Mouse (Mus musculus) embryonic facial prominence, embryonic 13.5 days (tissue): Measurements from ENCODE around the gene Hoxa5. TPM values are rescaled to one million over a fixed set of nuclear protein-coding genes. Genes with fewer than 3 reads are reported as not detected.

Experiments used
- ATAC-seq: fragments of 200-750 bp; cut with Nextera tagmentation; 2 replicates; pipeline ENCODE4 v1.8.0; 2017; ENCODE audit warnings: low read depth; ENCODE audit not compliant: insufficient number of reproducible peaks, insufficient read depth, low FRiP score, low TSS enrichment
- H3K27ac ChIP-seq: fragments of 300-500 bp; sonication (generic); 2 replicates; pipeline ENCODE4 v1.5.1; 2015; ENCODE audit warnings: moderate library complexity, mild to moderate bottlenecking, inconsistent platforms
- H3K27me3 ChIP-seq: fragments of 300-500 bp; sonication (generic); 2 replicates; pipeline ENCODE4 v1.6.1; 2015; ENCODE audit warnings: mild to moderate bottlenecking, inconsistent platforms
- H3K36me3 ChIP-seq: fragments of 300-500 bp; sonication (generic); 2 replicates; pipeline ENCODE4 v1.6.1; 2015; ENCODE audit warnings: mild to moderate bottlenecking, inconsistent platforms
- H3K4me1 ChIP-seq: fragments of 300-500 bp; sonication (generic); 2 replicates; pipeline ENCODE4 v1.6.1; 2015; ENCODE audit warnings: inconsistent platforms
- H3K4me2 ChIP-seq: fragments of 300-500 bp; sonication (generic); 2 replicates; pipeline ENCODE4 v1.6.1; 2015; ENCODE audit warnings: moderate library complexity, mild to moderate bottlenecking, inconsistent platforms
- H3K4me3 ChIP-seq: fragments of 300-500 bp; sonication (generic); 2 replicates; pipeline ENCODE4 v1.5.1; 2015; ENCODE audit warnings: mild to moderate bottlenecking, inconsistent platforms
- H3K9ac ChIP-seq: fragments of 300-500 bp; sonication (generic); 2 replicates; pipeline ENCODE4 v1.6.1; 2015; ENCODE audit warnings: mild to moderate bottlenecking, inconsistent platforms
- H3K9me3 ChIP-seq: fragments of 300-500 bp; sonication (generic); 2 replicates; pipeline ENCODE4 v1.6.1; 2016; ENCODE audit warnings: inconsistent platforms
- WGBS: fragments of 180-500 bp; shearing (Covaris S2); methylation state at CpG from one replicate; pipeline ENCODE4 v1.1.7; 2015; ENCODE audit warnings: mixed read lengths; 5-methylcytosine and 5-hydroxymethylcytosine counted together
- polyA plus RNA-seq: library from polyadenylated mRNA; unstranded; fragments of >200 nt; fragmentation: Nextera tagmentation; extraction: Ambion mirVana; gene quantifications from 2 replicates; pipeline ENCODE4 v1.2.1, GENCODE M21; 2015

The Hoxa5 gene
- polyA plus RNA-seq, 1 experiment from 2014 or later = 4.8 TPM

DNA sequence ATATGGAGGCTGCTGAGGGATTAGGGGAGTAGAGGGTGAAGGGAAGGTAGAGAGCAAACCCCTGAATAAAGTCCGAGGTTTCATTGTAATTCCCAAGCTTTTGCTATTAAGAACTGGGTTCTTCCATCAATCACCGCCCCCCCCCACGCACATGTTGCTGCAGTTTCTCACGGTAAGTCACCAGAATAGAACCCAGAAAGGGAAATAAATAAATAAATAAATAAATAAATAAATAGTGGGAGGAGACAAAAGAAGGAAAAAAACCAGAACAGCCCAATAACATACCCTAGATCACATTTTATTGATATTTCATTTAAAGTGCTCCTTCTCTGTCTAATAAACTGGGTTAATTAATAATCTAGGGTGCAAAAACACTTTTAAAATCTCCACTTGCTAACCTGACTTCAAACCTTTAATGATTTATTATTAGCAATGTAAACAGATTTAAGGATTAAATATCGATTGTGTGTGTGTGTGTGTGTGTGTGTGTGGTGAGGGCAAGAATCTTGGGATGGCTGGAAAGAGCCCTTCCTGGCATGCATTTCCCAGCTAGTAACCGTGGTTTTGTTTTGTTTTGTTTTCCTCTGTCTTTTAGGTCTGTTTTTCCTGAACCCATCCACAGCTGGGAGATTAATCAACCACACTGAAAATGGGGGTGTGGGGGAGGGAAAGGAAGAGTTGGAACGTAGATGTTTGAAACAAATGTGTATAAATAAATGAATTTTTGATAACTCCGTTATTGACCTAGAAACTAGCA lies 42.9 kb downstream of the Hoxa5 start:
- H3K4me2 ChIP-seq = no peak overlapping the region
- ATAC-seq = no peak
- peaks cover 15% of the 10 kb centered on the region for H3K4me1 ChIP-seq
- H3K9me3 ChIP-seq = no peaks in the 10 kb centered on the region
- no peak overlapping the region for H3K4me3 ChIP-seq
- WGBS = 4% methylated on average over 8 of the region's 8 CpGs
- H3K27ac ChIP-seq = no peak overlapping the region
- no peak overlapping the region for H3K9ac ChIP-seq
- peaks cover 98% of the 10 kb centered on the region for H3K27me3 ChIP-seq
- H3K36me3 ChIP-seq = no peaks in the 10 kb centered on the region

GRCm38 (mm10) chr6:52160511-52161335 lies 43.7 kb downstream of the Hoxa5 start:
- no peak overlapping the region for H3K27ac ChIP-seq
- WGBS = 1% methylated on average over 30 of the region's 30 CpGs
- H3K9me3 ChIP-seq = no peaks in the 10 kb centered on the region
- no peaks in the 10 kb centered on the region for H3K36me3 ChIP-seq
- no peak for ATAC-seq
- H3K9ac ChIP-seq = 0 out of 2 replicates have a peak overlapping the region, but pooled peaks have one; percentile 21
- H3K4me1 ChIP-seq = peaks cover 15% of the 10 kb centered on the region
- no peak overlapping the region for H3K4me3 ChIP-seq
- H3K27me3 ChIP-seq = peaks cover 98% of the 10 kb centered on the region
- peak overlapping the region; percentile 7; the same call in 1 of the 2 replicates for H3K4me2 ChIP-seq

DNA sequence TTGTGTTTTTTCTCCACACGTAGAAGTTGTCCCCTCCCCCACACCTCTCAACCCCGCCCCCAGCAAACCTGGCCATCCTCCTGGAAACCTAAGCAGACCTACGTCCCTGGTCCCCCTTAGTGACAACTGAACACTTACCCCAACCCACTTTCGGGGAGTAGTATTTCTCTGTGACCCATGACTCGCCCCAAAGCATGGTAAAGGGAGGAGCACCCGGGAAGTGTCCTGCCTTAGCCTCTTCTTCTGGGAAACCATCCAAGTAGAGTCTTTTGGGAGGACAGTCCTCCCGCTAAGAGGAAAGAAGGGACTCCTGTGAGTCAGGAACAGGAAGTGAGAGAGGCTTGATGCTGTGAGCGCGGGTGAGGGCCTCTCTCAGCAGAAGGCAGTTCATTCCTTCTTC lies 44.4 kb downstream of the Hoxa5 start:
- H3K4me1 ChIP-seq = peaks cover 15% of the 10 kb centered on the region
- no peaks in the 10 kb centered on the region for H3K9me3 ChIP-seq
- H3K27me3 ChIP-seq = peaks cover 98% of the 10 kb centered on the region
- no peak overlapping the region for H3K9ac ChIP-seq
- H3K4me3 ChIP-seq = no peak overlapping the region
- ATAC-seq = no peak
- no peak overlapping the region for H3K4me2 ChIP-seq
- 2% methylated on average over 9 of the region's 9 CpGs for WGBS
- H3K36me3 ChIP-seq = no peaks in the 10 kb centered on the region
- H3K27ac ChIP-seq = no peak overlapping the region

- Histone ChIP-seq H3K36me3 (no peaks in the 10 kb centered on the region), H3K27ac (no peak overlapping the region), H3K4me3 (peak overlapping the region; percentile 57), H3K4me1 (peaks cover 15% of the 10 kb centered on the region), H3K4me2 (peak overlapping the region; percentile 97), H3K27me3 (peaks cover 98% of the 10 kb centered on the region), H3K9me3 (no peaks in the 10 kb centered on the region), H3K9ac (no peak overlapping the region)
- 2% methylated on average over 12 of the region's 12 CpGs for WGBS
- ATAC-seq = no peak
Measured at GRCm38 (mm10) chr6:52159164-52159761, 45.1 kb downstream of the Hoxa5 start.

- under 1% methylated on average over 55 of the region's 55 CpGs for WGBS
- no peak within 1 kb of the TSS for H3K27ac ChIP-seq
- H3K4me1 ChIP-seq = peaks cover 15% of the 10 kb centered on the region
- no peaks in the 10 kb centered on the region for H3K9me3 ChIP-seq
- H3K4me2 ChIP-seq = peak within 1 kb of the TSS; percentile 97
- H3K36me3 ChIP-seq = no peaks in the 10 kb centered on the region
- H3K27me3 ChIP-seq = peaks cover 98% of the 10 kb centered on the region
- H3K9ac ChIP-seq = peak within 1 kb of the TSS; percentile 59
- H3K4me3 ChIP-seq = peak within 1 kb of the TSS; percentile 57
- peak; percentile 76 for ATAC-seq
Measured at GRCm38 (mm10) chr6:52158276-52159051, 45.9 kb downstream of the Hoxa5 start, which contains the start of gene Hoxa1. Hoxa1 (minus strand) TSS chr6:52158317.

DNA sequence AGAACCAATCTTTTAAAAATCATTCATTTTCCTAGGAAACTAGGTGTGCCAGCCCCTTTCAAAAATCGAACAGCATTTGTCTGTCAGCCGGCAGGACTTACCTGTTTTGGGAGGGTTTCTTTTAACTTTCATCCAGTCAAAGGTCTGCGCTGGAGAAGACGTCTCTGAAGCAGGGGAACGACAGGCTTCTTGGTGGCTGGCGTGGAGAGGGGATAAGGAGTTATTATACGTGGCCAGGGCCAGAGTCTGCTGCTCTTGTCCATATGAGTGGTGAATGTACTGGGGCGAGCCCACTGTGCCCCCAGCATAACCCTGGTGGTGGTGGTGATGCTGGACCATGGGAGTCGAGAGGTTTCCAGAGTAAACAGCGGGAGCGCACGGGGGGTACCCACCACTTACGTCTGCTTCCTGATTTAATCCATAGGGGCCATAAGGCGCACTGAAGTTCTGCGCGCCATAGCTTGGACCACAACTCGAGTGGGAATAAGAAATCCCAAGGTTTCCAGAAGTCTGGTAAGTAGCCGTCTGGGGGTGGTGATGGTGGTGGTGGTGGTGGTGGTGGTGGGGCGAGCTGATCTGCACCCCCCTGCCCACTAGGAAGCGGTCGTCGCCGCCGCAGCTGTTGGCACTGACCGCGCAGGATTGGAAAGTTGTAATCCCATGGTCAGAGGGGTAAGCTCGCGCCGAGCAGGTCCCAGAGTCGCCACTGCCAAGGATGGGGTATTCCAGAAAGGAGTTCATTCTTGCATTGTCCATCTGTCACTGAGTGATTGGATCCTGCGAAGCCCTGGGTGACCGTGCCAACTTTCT lies 46.7 kb downstream of the Hoxa5 start:
- peaks cover 98% of the 10 kb centered on the region for H3K27me3 ChIP-seq
- peak overlapping the region; percentile 97 for H3K4me2 ChIP-seq
- 1% methylated on average over 32 of the region's 32 CpGs for WGBS
- no peak overlapping the region for H3K27ac ChIP-seq
- peaks cover 15% of the 10 kb centered on the region for H3K4me1 ChIP-seq
- H3K4me3 ChIP-seq = peak overlapping the region; percentile 57
- H3K36me3 ChIP-seq = no peaks in the 10 kb centered on the region
- H3K9ac ChIP-seq = no peak overlapping the region
- ATAC-seq = no peak
- H3K9me3 ChIP-seq = no peaks in the 10 kb centered on the region

DNA sequence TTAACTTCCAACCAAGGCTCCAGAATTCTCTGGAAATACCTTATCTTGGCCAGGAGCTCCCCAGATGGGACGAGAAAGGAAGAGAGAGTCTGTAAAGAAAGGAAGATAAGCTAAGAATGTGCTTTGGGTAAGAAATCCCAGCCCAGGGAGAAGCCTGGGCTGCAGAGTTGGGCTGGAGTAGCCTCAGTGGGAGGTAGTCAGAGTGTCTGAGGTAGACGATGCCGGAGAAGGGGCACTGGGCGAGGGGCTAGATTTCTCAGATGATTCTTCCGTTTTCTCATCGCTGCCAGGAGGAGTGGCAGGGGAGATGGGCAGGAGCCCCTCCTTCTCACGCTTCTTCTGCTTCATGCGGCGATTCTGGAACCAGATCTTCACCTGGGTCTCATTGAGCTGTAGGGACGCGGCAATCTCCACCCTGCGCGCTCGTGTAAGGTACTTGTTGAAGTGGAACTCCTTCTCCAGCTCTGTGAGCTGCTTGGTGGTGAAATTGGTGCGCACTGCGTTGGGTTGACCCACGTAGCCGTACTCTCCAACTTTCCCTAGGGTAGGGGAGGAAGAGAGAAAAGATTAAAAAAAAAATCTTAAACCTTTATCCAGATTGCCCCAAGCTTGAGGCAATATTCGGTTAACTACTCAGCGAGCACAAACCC lies 47.7 kb downstream of the Hoxa5 start:
- H3K4me3 ChIP-seq = no peak overlapping the region
- no peak overlapping the region for H3K4me2 ChIP-seq
- H3K27me3 ChIP-seq = peaks cover 99% of the 10 kb centered on the region
- H3K36me3 ChIP-seq = no peaks in the 10 kb centered on the region
- peaks cover 15% of the 10 kb centered on the region for H3K4me1 ChIP-seq
- H3K9ac ChIP-seq = no peak overlapping the region
- WGBS = 3% methylated on average over 20 of the region's 20 CpGs
- H3K27ac ChIP-seq = no peak overlapping the region
- ATAC-seq = no peak
- H3K9me3 ChIP-seq = no peaks in the 10 kb centered on the region

DNA sequence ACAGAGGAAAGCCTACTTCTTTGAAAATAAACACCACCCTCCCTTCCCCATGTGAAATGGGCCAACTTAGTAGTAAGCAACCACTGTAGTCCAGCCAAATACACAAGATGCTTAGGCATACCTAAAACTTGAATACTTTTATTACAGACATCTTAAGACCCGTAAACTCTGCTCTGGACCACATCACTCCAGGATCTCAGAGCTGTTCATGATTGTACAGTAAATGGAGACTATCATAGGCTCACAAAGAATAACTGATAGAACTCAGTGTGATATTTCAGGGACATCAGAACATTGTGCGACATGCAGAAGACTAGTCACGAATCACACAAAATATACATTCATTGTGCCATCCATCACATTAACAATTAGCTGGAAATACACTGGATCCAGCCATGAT lies 48.9 kb downstream of the Hoxa5 start:
- ATAC-seq = no peak
- peaks cover 19% of the 10 kb centered on the region for H3K4me1 ChIP-seq
- no peak overlapping the region for H3K9ac ChIP-seq
- 42% methylated on average over 3 of the region's 3 CpGs for WGBS
- H3K36me3 ChIP-seq = no peaks in the 10 kb centered on the region
- H3K27me3 ChIP-seq = peaks cover 100% of the 10 kb centered on the region
- H3K4me2 ChIP-seq = no peak overlapping the region
- no peak overlapping the region for H3K4me3 ChIP-seq
- no peak overlapping the region for H3K27ac ChIP-seq
- H3K9me3 ChIP-seq = no peaks in the 10 kb centered on the region

DNA sequence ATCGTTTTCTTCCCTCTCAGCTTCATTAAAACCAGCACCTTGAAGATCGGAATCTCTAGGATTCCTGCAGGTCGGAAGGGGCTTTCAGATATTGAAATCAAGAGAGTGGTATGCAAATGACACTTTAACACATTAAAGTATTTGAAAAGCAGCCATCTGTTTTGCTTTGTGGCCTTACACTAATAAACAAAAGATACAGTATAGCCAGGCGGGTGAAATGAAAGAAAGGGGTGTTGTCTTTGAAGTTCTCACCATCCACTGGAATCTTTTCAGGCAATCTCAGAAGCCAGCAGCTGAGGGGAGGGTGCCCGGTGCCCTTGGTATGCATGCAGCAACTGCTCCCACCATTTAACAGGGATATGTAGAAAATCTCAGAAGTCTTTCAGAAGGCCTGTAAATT lies 50.3 kb downstream of the Hoxa5 start:
- Histone ChIP-seq H3K27ac (no peak overlapping the region), H3K4me2 (no peak overlapping the region), H3K9ac (no peak overlapping the region), H3K36me3 (no peaks in the 10 kb centered on the region), H3K27me3 (peaks cover 100% of the 10 kb centered on the region), H3K9me3 (peaks cover 4% of the 10 kb centered on the region; the same call in 1 of the 2 replicates), H3K4me1 (peaks cover 18% of the 10 kb centered on the region), H3K4me3 (no peak overlapping the region)
- ATAC-seq = no peak
- WGBS = 7% methylated on average over 5 of the region's 5 CpGs

DNA sequence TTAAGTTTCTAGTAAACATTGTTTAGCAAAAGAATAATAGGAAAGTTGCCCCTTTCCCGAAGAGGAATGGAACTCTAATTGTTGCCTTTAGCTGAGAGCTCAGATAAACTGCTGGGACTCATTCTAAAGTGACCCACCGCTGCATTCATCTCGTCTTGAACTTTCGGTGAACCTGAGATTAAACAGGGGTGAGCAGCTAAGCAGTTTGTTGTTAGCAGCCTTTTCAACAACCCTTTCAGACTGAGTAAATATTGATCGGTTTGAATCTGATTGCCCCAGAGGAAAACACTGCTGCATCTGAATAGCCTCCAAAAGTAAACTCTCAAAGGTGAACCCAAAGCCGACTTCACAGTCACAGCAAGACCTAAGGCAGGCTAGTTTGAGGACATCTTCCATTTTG lies 51.1 kb downstream of the Hoxa5 start:
- Histone ChIP-seq H3K36me3 (no peaks in the 10 kb centered on the region), H3K9ac (no peak overlapping the region), H3K4me1 (peaks cover 10% of the 10 kb centered on the region), H3K27me3 (peaks cover 99% of the 10 kb centered on the region), H3K4me3 (no peak overlapping the region), H3K27ac (no peak overlapping the region), H3K9me3 (peaks cover 4% of the 10 kb centered on the region; the same call in 1 of the 2 replicates), H3K4me2 (no peak overlapping the region)
- 3% methylated on average over 6 of the region's 6 CpGs for WGBS
- no peak for ATAC-seq
